Mouse (Mus musculus) G1E (cell line): ENCODE results near the gene Rfx4. TPM values are rescaled to one million over a fixed set of nuclear protein-coding genes. Genes with fewer than 3 reads are reported as not detected.

Experiments
- ATAC-seq: 2 replicates; pipeline ENCODE4 v1.8.0; 2016; ENCODE audit warnings: mild to moderate bottlenecking; ENCODE audit not compliant: insufficient number of reproducible peaks, poor library complexity, low FRiP score, severe bottlenecking; ENCODE audit errors: extremely low read depth
- DNase-seq: peaks from one replicate; pipeline ENCODE4 v3.0.0; 2012; ENCODE audit warnings: low spot score
- H3K27me3 ChIP-seq: 2 replicates; pipeline ENCODE4 v1.6.1; 2012; ENCODE audit warnings: mild to moderate bottlenecking, low read length, inconsistent platforms; ENCODE audit not compliant: insufficient read depth
- H3K36me3 ChIP-seq: replicated peaks from 2 replicates; pipeline ENCODE3; 2012; ENCODE audit warnings: mild to moderate bottlenecking, inconsistent platforms
- H3K4me1 ChIP-seq: 2 replicates; pipeline ENCODE4 v1.6.1; 2012; ENCODE audit warnings: low read depth, low read length, inconsistent platforms, mixed read lengths; ENCODE audit not compliant: insufficient read depth
- H3K4me3 ChIP-seq: 2 replicates; pipeline ENCODE4 v1.5.1; 2012; ENCODE audit warnings: low read depth, mild to moderate bottlenecking, inconsistent platforms, low read length, moderate library complexity, mixed read lengths
- H3K9me3 ChIP-seq: replicated peaks from 2 replicates; pipeline ENCODE4 v1.6.1; 2012; ENCODE audit warnings: inconsistent platforms
- CTCF ChIP-seq: IDR thresholded peaks from 2 replicates; pipeline ENCODE4 v1.5.1; 2012; ENCODE audit warnings: low read depth, low read length, inconsistent platforms, mixed read lengths
- GATA1 ChIP-seq: IDR thresholded peaks from 2 replicates; pipeline ENCODE4 v1.6.1; 2012; ENCODE audit warnings: borderline replicate concordance, low read length, inconsistent platforms, mixed read lengths
- GATA2 ChIP-seq: IDR thresholded peaks from 2 replicates; pipeline ENCODE4 v1.6.1; 2012; ENCODE audit warnings: low read depth, low read length, inconsistent platforms, borderline replicate concordance
- POLR2AphosphoS5 ChIP-seq: IDR thresholded peaks from 2 replicates; pipeline ENCODE4 v1.6.1; 2012; ENCODE audit warnings: low read depth, low read length, inconsistent platforms; ENCODE audit not compliant: insufficient replicate concordance
- TAL1 ChIP-seq: conservative IDR thresholded peaks from 2 replicates; pipeline ENCODE4 v1.6.1; 2012; ENCODE audit warnings: low read depth, low read length, inconsistent platforms, mixed read lengths
- polyA plus RNA-seq: library from polyadenylated mRNA; stranded (reverse); fragments of >175 nt; gene quantifications from 2 replicates; pipeline ENCODE4 v1.2.3, GENCODE M21; 2012
- total RNA-seq, 2 experiments: library from RNA; stranded (forward) in 1 of 2; stranded (reverse) in 1 of 2; fragments of 200-1000 nt in 1 of 2; fragments of >200 nt in 1 of 2; fragmentation: Nextera tagmentation in 1 of 2; gene quantifications; 2 replicates each; pipeline ENCODE4 v1.2.3; 2014 to 2017

The Rfx4 gene
- total and polyA plus RNA-seq, 3 experiments = not detected

GRCm38 (mm10) chr10:84898144-84898979 lies 142.5 kb downstream of the Rfx4 start:
- peaks cover 27% of the 10 kb centered on the region for H3K4me1 ChIP-seq
- no peaks in the 10 kb centered on the region for H3K9me3 ChIP-seq
- peaks cover 18% of the 10 kb centered on the region for H3K27me3 ChIP-seq
- ATAC-seq (peak; percentile 48; the same call in 1 of the 2 replicates), DNase-seq (peak; percentile 9)
- no peaks in the 10 kb centered on the region for H3K36me3 ChIP-seq
- H3K4me3 ChIP-seq = no peak overlapping the region
- TF ChIP-seq TAL1 (no peak), CTCF (no peak), GATA2 (no peak), GATA1 (no peak), POLR2AphosphoS5 (no peak)

- Histone ChIP-seq H3K4me1 (peaks cover 32% of the 10 kb centered on the region), H3K4me3 (no peak overlapping the region), H3K9me3 (no peaks in the 10 kb centered on the region), H3K36me3 (no peaks in the 10 kb centered on the region), H3K27me3 (peaks cover 33% of the 10 kb centered on the region)
- TF ChIP-seq GATA1 (no peak), GATA2 (no peak), POLR2AphosphoS5 (no peak), TAL1 (no peak), CTCF (no peak)
- no peak for DNase-seq
- no peak for ATAC-seq
Measured at GRCm38 (mm10) chr10:84901676-84902075, 145.8 kb downstream of the Rfx4 start.

GRCm38 (mm10) chr10:84902213-84902612 lies 146.4 kb downstream of the Rfx4 start:
- DNase-seq (no peak), ATAC-seq (no peak)
- Histone ChIP-seq H3K4me1 (peaks cover 32% of the 10 kb centered on the region), H3K36me3 (no peaks in the 10 kb centered on the region), H3K4me3 (no peak overlapping the region), H3K9me3 (no peaks in the 10 kb centered on the region), H3K27me3 (peaks cover 34% of the 10 kb centered on the region)
- TF ChIP-seq TAL1 (no peak), POLR2AphosphoS5 (no peak), GATA1 (no peak)

GRCm38 (mm10) chr10:84903307-84903706 lies 147.4 kb downstream of the Rfx4 start:
- Histone ChIP-seq H3K36me3 (no peaks in the 10 kb centered on the region), H3K4me3 (no peak overlapping the region), H3K27me3 (peaks cover 40% of the 10 kb centered on the region), H3K4me1 (peaks cover 21% of the 10 kb centered on the region), H3K9me3 (no peaks in the 10 kb centered on the region)
- no peak for TF ChIP-seq TAL1
- TF ChIP-seq GATA2 = no peak
- TF ChIP-seq POLR2AphosphoS5 = no peak
- TF ChIP-seq CTCF = no peak
- TF ChIP-seq GATA1 = no peak
- no peak for ATAC-seq
- no peak for DNase-seq

- H3K9me3 ChIP-seq = no peaks in the 10 kb centered on the region
- peaks cover 43% of the 10 kb centered on the region for H3K27me3 ChIP-seq
- ATAC-seq (no peak), DNase-seq (no peak)
- no peak overlapping the region for H3K4me3 ChIP-seq
- no peak for TF ChIP-seq GATA1
- TF ChIP-seq TAL1 = no peak
- no peak for TF ChIP-seq CTCF
- TF ChIP-seq GATA2 = no peak
- TF ChIP-seq POLR2AphosphoS5 = no peak
- no peaks in the 10 kb centered on the region for H3K36me3 ChIP-seq
- H3K4me1 ChIP-seq = peaks cover 17% of the 10 kb centered on the region
Measured at GRCm38 (mm10) chr10:84903742-84904141, 147.9 kb downstream of the Rfx4 start.

GRCm38 (mm10) chr10:84906895-84907294 lies 151.0 kb downstream of the Rfx4 start:
- TF ChIP-seq CTCF = no peak

GRCm38 (mm10) chr10:84908006-84908405 lies 152.1 kb downstream of the Rfx4 start:
- no peaks in the 10 kb centered on the region for H3K36me3 ChIP-seq
- DNase-seq = no peak
- peaks cover 59% of the 10 kb centered on the region for H3K27me3 ChIP-seq
- H3K4me1 ChIP-seq = peaks cover 5% of the 10 kb centered on the region; the same call in 1 of the 2 replicates
- no peaks in the 10 kb centered on the region for H3K9me3 ChIP-seq
- TF ChIP-seq POLR2AphosphoS5 (no peak), GATA2 (no peak), TAL1 (no peak), CTCF (no peak), GATA1 (no peak)
- no peak overlapping the region for H3K4me3 ChIP-seq
- no peak for ATAC-seq

More at GRCm38 (mm10) chr10:84906895-84907294, 151.0 kb downstream of the Rfx4 start:
- Histone ChIP-seq H3K4me1 (peaks cover 5% of the 10 kb centered on the region; the same call in 1 of the 2 replicates), H3K36me3 (no peaks in the 10 kb centered on the region), H3K27me3 (peaks cover 57% of the 10 kb centered on the region), H3K9me3 (no peaks in the 10 kb centered on the region), H3K4me3 (no peak overlapping the region)
- ATAC-seq = no peak
- no peak for DNase-seq
